ENCODE assay signal across 8 mouse cellular contexts in genomic region chr4:102255295-102255670, GRCm38 (mm10).
DNase-seq lines count a peak whose midpoint lies in the region; ATAC-seq and TF ChIP-seq lines count a peak whose summit lies in the region.

No protein-coding gene starts in this region.

- H3K4me3 ChIP-seq in left cerebral cortex, adult 2 months: peak overlapping the region; percentile 41
- peak overlapping the region; percentile 39 for H3K4me3 ChIP-seq in forebrain, embryonic 12.5 days (replicated peaks)
- H3K4me3 ChIP-seq in limb, embryonic 13.5 days: peak overlapping the region; percentile 26

- no peaks in the 10 kb centered on the region for H3K36me3 ChIP-seq in forebrain, embryonic 12.5 days (replicated peaks)
- H3K36me3 ChIP-seq in limb, embryonic 13.5 days: no peaks in the 10 kb centered on the region

- H3K4me1 ChIP-seq in forebrain, embryonic 12.5 days: peaks cover 21% of the 10 kb centered on the region
- peaks cover 12% of the 10 kb centered on the region for H3K4me1 ChIP-seq in limb, embryonic 13.5 days

- H3K27me3 ChIP-seq in forebrain, embryonic 12.5 days: no peaks in the 10 kb centered on the region
- no peaks in the 10 kb centered on the region for H3K27me3 ChIP-seq in limb, embryonic 13.5 days

- WGBS in forebrain, embryonic 12.5 days: 31% methylated on average over 9 of the region's 9 CpGs
- WGBS in limb, embryonic 13.5 days: 58% methylated on average over 9 of the region's 9 CpGs

- intact Hi-C loops in left cerebral cortex, adult 2 months (cut with DNase I): no loop called here

- peak overlapping the region; percentile 65 for H3K4me2 ChIP-seq in forebrain, embryonic 12.5 days
- peak overlapping the region; percentile 56 for H3K4me2 ChIP-seq in limb, embryonic 13.5 days (replicated peaks)

- peak in 1 of 2 experiments; percentile 15 for DNase-seq in left cerebral cortex, adult 2 months (ENCODE audit: extremely low spot score in 1 of 2, low spot score in 2 of 2)
- no peak for DNase-seq in left cerebral cortex, adult 11 months (ENCODE audit: low spot score)
- peak; percentile 16 for DNase-seq in right cerebral cortex, postnatal 25 days
- DNase-seq in cerebellum, postnatal 36 days: no peak
- DNase-seq in spleen, postnatal 36 days (ENCODE audit: low spot score in 2 of 2): no peak
- DNase-seq in kidney, postnatal 10 days: no peak

- no peak; the same call in 1 of the 2 replicates for ATAC-seq in forebrain, embryonic 12.5 days (ENCODE audit: low FRiP score)
- no peak for ATAC-seq in limb, embryonic 13.5 days (ENCODE audit: low FRiP score, low read depth)

- H3K9me3 ChIP-seq in forebrain, embryonic 12.5 days: no peaks in the 10 kb centered on the region
- no peaks in the 10 kb centered on the region for H3K9me3 ChIP-seq in limb, embryonic 13.5 days

- no peak for TF ChIP-seq CTCF in left cerebral cortex, adult 2 months (IDR thresholded peaks at IDR 0.05)

- peak overlapping the region; percentile 84 for H3K27ac ChIP-seq in left cerebral cortex, adult 2 months
- peak overlapping the region; percentile 78 for H3K27ac ChIP-seq in forebrain, embryonic 12.5 days
- no peak overlapping the region for H3K27ac ChIP-seq in limb, embryonic 13.5 days

- H3K9ac ChIP-seq in forebrain, embryonic 12.5 days: peak overlapping the region; percentile 50
- no peak overlapping the region for H3K9ac ChIP-seq in limb, embryonic 13.5 days
